Mouse (Mus musculus): Measurements from ENCODE around the gene Magi3. TPM values are rescaled to one million over a fixed set of nuclear protein-coding genes. Genes with fewer than 3 reads are reported as not detected.

Magi3 gene
- 9.2 TPM for polyA plus RNA-seq (2014; fragmentation: Illumina TruSeq; extraction: RNeasy Lipid Tissue Mini Kit (QIAGEN cat#74804); ENCODE audit: low read depth, low replicate concordance)

GRCm38 (mm10) chr3:104220295-104220965 is at the start of gene Magi3:
Magi3 (minus strand) TSS chr3:104220374.

GRCm38 (mm10) chr3:103967861-103968691 is 252.1 kb downstream of the Magi3 start, which contains the start of gene Phtf1:
Phtf1 (plus strand) TSS chr3:103968110.

All from adipose tissue, adult 10 weeks (tissue).